Mouse (Mus musculus): ENCODE measurements around the gene Cdc45. TPM values are rescaled to one million over a fixed set of nuclear protein-coding genes. Genes with fewer than 3 reads are reported as not detected.

Gene Cdc45
- polyA plus RNA-seq, 1 experiment from 2014 or later = 54.0 TPM

DNA sequence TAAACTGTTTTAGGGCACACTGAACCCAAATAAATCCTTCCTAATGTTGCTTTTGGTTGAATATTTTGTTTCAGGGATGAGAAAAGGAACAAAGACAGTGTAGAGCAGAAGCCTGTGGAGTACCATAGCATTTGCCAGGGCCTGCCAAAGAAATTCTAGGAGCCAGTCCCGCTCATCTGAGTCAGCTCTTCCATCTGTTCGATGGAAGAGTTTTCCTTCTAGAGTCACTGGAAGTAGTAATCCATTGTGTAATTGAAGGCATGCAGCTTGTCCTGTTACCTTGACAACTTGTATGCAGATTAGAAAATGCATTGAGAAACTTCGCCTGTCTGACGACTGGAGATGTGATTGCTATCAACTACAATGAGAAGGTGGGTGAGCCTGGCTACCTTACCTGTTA lies 11.1 kb upstream of the Cdc45 start:
- Histone ChIP-seq H3K27me3 (no peaks in the 10 kb centered on the region), H3K9me3 (replicated peaks) (no peaks in the 10 kb centered on the region), H3K36me3 (peaks cover 99% of the 10 kb centered on the region), H3K9ac (no peak overlapping the region), H3K27ac (no peak overlapping the region), H3K4me3 (replicated peaks) (no peak overlapping the region), H3K4me2 (no peak overlapping the region), H3K4me1 (no peaks in the 10 kb centered on the region)
- ATAC-seq (replicated peaks; ENCODE audit: low FRiP score) = no peak
- WGBS = 90% methylated on average over 4 of the region's 4 CpGs

DNA sequence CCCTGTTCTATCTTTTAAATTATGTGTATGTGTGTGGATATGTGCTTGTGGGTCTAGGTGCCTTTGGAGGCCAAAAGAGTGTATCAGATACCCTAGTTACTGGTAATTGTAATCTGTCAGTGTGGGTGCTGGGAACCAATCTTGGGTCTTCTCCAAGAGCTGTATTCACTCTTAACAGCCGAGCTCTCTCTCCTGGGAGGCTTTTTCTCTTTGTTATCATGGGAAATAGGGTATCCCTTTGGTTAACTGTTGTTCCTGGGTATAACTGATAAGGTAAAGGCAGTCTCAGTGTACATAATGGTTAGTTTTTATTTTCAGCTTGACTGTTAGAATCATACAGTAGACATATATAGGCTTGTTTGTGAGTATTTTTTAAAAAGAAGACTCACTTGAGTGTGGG lies 10.6 kb upstream of the Cdc45 start:
- 83% methylated on average over 1 of the region's 1 CpGs for WGBS

DNA sequence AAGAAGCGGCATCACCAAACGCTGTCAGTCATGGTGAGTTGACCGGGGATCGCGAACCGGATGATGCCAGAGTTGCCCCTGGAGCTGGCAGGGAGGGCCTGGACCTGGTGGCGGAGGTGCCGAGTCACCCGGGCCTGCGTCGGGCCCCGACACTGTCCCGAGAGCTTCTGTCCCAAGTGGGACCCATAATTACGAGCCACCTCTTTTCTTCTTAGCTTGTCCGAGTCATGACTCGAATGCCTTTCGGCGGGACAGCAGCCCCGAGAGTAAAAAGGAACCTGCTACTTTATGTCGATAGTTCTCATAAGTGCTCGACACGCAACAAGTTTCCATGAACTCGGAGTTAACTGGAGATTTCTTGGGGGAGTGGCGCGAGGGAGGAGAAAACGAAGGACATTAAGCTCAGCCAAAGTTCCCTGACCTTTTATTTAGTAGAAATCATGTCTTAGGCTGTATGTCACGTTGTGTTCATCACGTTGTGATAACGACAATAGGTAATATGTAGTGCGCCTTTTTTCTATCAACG lies 661 bp upstream of the Cdc45 start:
- H3K9me3 ChIP-seq (replicated peaks) = no peaks in the 10 kb centered on the region
- WGBS = 1% methylated on average over 31 of the region's 31 CpGs
- H3K4me1 ChIP-seq = peaks cover 24% of the 10 kb centered on the region
- ATAC-seq (replicated peaks; ENCODE audit: low FRiP score) = peak; percentile 52
- H3K4me2 ChIP-seq = peak overlapping the region; percentile 81
- H3K27ac ChIP-seq = peak overlapping the region; percentile 85
- peaks cover 53% of the 10 kb centered on the region for H3K36me3 ChIP-seq
- H3K4me3 ChIP-seq (replicated peaks) = peak overlapping the region; percentile 84
- H3K9ac ChIP-seq = peak overlapping the region; percentile 91
- no peaks in the 10 kb centered on the region for H3K27me3 ChIP-seq

More for the DNA sequence above, 10.6 kb upstream of the Cdc45 start:
- H3K36me3 ChIP-seq = peaks cover 99% of the 10 kb centered on the region
- ATAC-seq (replicated peaks; ENCODE audit: low FRiP score) = no peak
- no peak overlapping the region for H3K4me3 ChIP-seq (replicated peaks)
- H3K27me3 ChIP-seq = no peaks in the 10 kb centered on the region
- H3K27ac ChIP-seq = no peak overlapping the region
- H3K9me3 ChIP-seq (replicated peaks) = no peaks in the 10 kb centered on the region
- no peak overlapping the region for H3K9ac ChIP-seq
- no peak overlapping the region for H3K4me2 ChIP-seq
- H3K4me1 ChIP-seq = no peaks in the 10 kb centered on the region

DNA sequence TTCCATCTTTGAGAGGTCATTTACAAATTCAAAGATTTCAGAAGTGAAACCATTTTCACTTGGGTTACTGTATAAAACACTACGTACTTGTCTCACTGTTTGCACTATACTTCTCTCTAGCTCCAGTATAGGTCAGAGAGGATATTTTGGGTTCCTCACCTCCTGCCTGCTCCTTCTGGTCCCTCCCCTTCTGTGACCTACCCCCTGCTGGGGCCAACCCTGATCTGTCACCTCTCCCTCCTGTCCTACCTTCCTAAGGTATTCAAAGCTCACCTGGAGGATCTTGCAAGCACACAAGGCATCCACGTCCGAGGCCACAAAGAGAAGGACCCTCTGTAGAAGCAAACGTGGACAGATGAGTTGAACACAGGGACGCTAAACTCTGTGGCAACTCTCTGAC lies 755 bp downstream of the Cdc45 start:
- H3K27ac ChIP-seq = peak overlapping the region; percentile 85; the same call in 1 of the 2 replicates
- peaks cover 24% of the 10 kb centered on the region for H3K4me1 ChIP-seq
- peak overlapping the region; percentile 84 for H3K4me3 ChIP-seq (replicated peaks)
- peak overlapping the region; percentile 59 for H3K9ac ChIP-seq
- H3K4me2 ChIP-seq = peak overlapping the region; percentile 81
- WGBS = 7% methylated on average over 5 of the region's 5 CpGs
- ATAC-seq (replicated peaks; ENCODE audit: low FRiP score) = peak; percentile 9
- no peaks in the 10 kb centered on the region for H3K27me3 ChIP-seq
- peaks cover 52% of the 10 kb centered on the region for H3K36me3 ChIP-seq
- H3K9me3 ChIP-seq (replicated peaks) = no peaks in the 10 kb centered on the region

DNA sequence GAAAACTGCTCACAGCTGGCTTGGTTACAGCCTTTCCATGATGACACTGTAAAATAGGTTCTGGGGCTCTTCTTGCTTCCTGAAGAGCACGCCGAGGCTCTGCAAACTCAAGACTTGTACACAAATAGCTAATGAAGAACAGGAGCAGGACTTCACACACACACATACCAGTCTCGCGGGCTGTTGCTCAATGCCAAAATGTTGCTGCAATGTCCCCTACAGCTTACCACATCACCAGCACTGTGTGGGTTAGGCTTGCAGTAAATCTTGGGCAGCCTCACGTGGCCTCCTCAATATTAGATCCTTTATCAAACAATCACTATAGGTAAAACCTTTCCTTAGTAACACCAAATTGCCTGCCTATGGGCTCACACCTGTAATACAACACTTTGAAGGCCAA lies 2.8 kb downstream of the Cdc45 start:
- ATAC-seq (replicated peaks; ENCODE audit: low FRiP score) = no peak
- Histone ChIP-seq H3K4me1 (peaks cover 23% of the 10 kb centered on the region), H3K9me3 (replicated peaks) (no peaks in the 10 kb centered on the region), H3K9ac (no peak overlapping the region), H3K27me3 (no peaks in the 10 kb centered on the region), H3K4me3 (replicated peaks) (no peak overlapping the region), H3K36me3 (peaks cover 48% of the 10 kb centered on the region), H3K27ac (no peak overlapping the region), H3K4me2 (no peak overlapping the region)
- 92% methylated on average over 5 of the region's 5 CpGs for WGBS

DNA sequence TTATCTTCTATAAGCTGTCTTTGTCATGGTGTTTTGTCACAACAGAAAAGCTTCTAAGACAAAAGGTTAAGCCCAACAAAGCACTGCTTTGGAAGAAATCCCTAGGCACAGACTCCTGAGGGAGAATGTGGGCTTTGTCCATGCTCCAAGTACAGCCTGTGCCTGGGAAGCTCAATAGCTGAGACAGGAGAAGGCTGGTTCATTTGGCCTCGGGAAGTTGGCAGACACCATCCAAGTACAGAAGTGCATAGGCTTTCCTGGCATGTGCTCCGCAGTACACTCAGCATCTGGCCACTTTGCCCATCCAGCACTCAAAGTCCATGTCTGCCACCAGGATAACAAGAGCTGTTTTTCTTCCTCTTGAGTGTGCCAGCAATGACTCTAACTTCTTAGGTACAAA lies 6.0 kb downstream of the Cdc45 start:
- H3K27me3 ChIP-seq = no peaks in the 10 kb centered on the region
- H3K27ac ChIP-seq = no peak overlapping the region
- H3K4me2 ChIP-seq = no peak overlapping the region
- WGBS = 97% methylated on average over 2 of the region's 2 CpGs
- peaks cover 5% of the 10 kb centered on the region for H3K4me1 ChIP-seq
- H3K4me3 ChIP-seq (replicated peaks) = no peak overlapping the region
- H3K9ac ChIP-seq = no peak overlapping the region
- ATAC-seq (replicated peaks; ENCODE audit: low FRiP score) = no peak
- peaks cover 71% of the 10 kb centered on the region for H3K36me3 ChIP-seq
- H3K9me3 ChIP-seq (replicated peaks) = no peaks in the 10 kb centered on the region

DNA sequence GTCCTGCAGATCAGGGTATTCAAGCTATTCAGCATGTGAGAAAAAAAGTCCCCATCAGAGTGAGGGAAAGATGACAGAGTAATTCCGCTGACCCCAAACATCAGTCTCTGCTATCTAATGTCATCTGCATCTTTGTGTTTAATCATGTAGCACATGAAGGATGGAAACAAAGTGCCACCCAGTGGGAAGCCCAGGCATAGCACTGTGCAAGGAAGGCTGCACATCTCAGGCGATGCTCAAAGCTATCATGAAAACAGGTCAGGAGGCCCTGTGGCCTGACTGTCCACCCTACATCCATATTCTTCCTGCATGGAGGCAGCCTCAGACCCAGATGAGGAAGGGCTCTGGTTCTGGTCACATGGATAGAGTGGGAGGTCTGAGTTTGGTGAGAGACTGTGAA lies 12.9 kb downstream of the Cdc45 start:
- Histone ChIP-seq H3K36me3 (peaks cover 90% of the 10 kb centered on the region), H3K27ac (no peak overlapping the region), H3K4me1 (no peaks in the 10 kb centered on the region), H3K9me3 (replicated peaks) (no peaks in the 10 kb centered on the region), H3K4me3 (replicated peaks) (no peak overlapping the region), H3K9ac (no peak overlapping the region), H3K27me3 (no peaks in the 10 kb centered on the region), H3K4me2 (no peak overlapping the region)
- 63% methylated on average over 2 of the region's 2 CpGs for WGBS
- peak; percentile 62; the same call in 1 of the 2 replicates for ATAC-seq (replicated peaks; ENCODE audit: low FRiP score)

DNA sequence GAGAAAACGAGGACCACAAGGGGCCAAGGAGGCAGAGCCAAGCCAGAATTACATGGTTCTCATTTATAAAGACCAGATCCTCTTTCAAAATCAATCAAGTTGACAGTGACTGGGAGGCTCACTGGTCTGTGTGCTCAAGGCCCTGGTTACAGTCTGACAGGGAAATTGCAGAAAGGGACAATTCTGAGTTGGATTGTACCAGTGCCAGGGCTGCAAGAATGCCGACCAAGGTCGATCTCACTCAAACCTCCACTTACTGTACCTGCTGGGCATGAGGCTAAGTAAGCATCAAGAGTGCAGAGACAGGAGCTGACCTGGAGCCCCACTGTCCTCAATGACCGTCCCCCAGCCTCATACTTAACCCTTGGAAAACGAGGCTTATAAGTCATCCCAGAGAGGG lies 13.6 kb downstream of the Cdc45 start:
- Histone ChIP-seq H3K4me3 (replicated peaks) (no peak overlapping the region), H3K4me2 (no peak overlapping the region), H3K36me3 (peaks cover 93% of the 10 kb centered on the region), H3K9me3 (replicated peaks) (no peaks in the 10 kb centered on the region), H3K27me3 (no peaks in the 10 kb centered on the region), H3K27ac (no peak overlapping the region), H3K9ac (no peak overlapping the region), H3K4me1 (no peaks in the 10 kb centered on the region)
- 87% methylated on average over 5 of the region's 5 CpGs for WGBS
- no peak for ATAC-seq (replicated peaks; ENCODE audit: low FRiP score)

DNA sequence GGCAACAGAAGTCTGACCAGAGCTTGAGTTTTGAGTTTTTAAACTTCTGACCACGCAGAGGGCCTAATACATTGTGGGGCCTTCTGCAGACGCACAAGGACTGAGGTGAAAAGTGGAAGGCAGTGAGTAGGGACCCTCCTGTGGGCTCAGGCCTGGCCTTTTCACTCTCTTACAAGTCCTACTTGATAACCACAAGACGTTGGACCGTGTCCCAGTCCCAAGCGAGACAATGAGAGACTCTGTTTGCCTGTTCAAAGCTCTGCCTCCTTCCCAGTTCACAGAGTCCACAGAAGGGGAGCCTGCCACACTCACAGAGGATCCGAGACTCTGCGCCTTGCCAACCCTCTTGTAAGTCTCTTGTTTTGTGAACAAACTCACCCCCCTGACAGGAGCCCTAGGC lies 15.1 kb downstream of the Cdc45 start:
- Histone ChIP-seq H3K27me3 (no peaks in the 10 kb centered on the region), H3K9me3 (replicated peaks) (no peaks in the 10 kb centered on the region), H3K27ac (no peak overlapping the region), H3K4me3 (replicated peaks) (no peak overlapping the region), H3K4me2 (no peak overlapping the region), H3K36me3 (peaks cover 93% of the 10 kb centered on the region), H3K9ac (no peak overlapping the region), H3K4me1 (no peaks in the 10 kb centered on the region)
- no peak for ATAC-seq (replicated peaks; ENCODE audit: low FRiP score)
- 91% methylated on average over 7 of the region's 7 CpGs for WGBS

DNA sequence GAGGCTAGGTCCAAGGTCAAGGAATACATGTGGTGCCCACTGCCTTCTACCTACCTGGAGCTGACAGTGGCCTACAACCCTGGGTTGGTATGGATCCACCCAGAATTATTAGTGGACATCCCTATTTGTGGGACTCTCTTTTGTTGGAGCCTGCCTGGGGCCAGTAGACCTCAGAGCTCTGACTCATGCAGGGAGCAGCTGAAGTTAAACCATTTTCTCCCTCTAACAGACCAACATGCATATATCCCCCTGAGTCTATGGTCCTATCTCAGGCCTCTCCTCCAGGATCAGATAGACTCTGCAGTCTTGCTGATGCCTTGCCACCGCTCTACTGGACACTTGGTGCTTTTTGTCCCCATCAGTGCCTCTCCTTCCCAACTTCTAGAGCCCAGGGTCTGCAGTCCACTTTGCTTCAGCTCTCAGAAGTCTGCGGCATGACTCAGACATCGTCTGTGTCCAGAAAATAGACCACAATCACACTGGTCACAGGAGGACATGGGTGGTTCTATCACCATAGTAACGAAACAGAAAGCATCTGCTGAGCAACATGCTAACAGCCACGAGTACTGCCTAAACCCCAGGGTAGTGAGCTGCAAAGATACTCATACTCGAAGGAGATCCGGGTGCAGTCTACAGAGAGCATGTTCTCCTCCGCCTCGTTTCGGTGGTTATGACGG lies 16.4 kb downstream of the Cdc45 start:
- Histone ChIP-seq H3K9ac (no peak overlapping the region), H3K4me2 (no peak overlapping the region), H3K27ac (no peak overlapping the region), H3K4me1 (no peaks in the 10 kb centered on the region), H3K27me3 (no peaks in the 10 kb centered on the region), H3K9me3 (replicated peaks) (no peaks in the 10 kb centered on the region), H3K36me3 (peaks cover 93% of the 10 kb centered on the region), H3K4me3 (replicated peaks) (no peak overlapping the region)
- WGBS = 95% methylated on average over 11 of the region's 11 CpGs
- ATAC-seq (replicated peaks; ENCODE audit: low FRiP score) = no peak

DNA sequence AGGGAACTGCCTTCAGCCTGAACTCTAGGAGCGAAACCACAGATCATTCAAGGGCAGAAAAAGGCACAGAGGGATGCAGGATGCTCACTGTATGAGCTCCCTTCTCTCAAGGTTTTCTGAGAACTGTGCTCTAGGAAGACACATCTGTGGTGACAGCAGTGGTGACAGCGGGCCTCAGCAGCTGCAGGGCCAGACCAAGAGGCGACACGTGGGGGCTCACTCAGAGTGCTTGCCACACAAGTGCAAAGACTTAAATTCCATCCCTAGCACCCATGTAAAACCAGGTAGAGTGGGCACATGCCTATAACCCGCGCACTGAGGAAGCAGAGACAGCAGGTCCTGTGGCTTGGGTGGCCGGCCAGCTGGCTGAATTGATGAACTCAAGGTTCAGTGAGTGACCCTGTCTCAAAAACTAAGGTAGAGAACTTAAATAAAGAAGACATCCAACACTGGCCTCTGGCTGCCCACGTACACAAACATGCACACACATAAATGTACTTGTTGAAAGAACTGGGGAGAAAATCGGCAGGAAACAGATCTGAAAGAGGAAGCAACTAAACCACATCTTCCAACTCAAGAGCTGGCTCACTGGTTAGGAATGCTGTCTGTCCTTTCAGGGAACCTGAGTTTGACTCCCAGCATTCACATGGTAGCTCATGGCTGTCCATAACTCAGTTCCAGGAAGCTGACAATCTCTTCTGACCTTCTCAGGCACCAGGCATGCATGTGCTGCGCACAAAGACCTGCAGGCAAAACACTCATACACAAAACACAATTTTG lies 23.0 kb downstream of the Cdc45 start:
- H3K4me1 ChIP-seq = no peaks in the 10 kb centered on the region
- no peak for ATAC-seq (replicated peaks; ENCODE audit: low FRiP score)
- H3K9ac ChIP-seq = no peak overlapping the region
- H3K27ac ChIP-seq = no peak overlapping the region; the same call in 1 of the 2 replicates
- H3K4me2 ChIP-seq = no peak overlapping the region
- peaks cover 88% of the 10 kb centered on the region for H3K36me3 ChIP-seq
- H3K27me3 ChIP-seq = no peaks in the 10 kb centered on the region
- no peak overlapping the region for H3K4me3 ChIP-seq (replicated peaks)
- WGBS = 76% methylated on average over 10 of the region's 10 CpGs
- no peaks in the 10 kb centered on the region for H3K9me3 ChIP-seq (replicated peaks)

DNA sequence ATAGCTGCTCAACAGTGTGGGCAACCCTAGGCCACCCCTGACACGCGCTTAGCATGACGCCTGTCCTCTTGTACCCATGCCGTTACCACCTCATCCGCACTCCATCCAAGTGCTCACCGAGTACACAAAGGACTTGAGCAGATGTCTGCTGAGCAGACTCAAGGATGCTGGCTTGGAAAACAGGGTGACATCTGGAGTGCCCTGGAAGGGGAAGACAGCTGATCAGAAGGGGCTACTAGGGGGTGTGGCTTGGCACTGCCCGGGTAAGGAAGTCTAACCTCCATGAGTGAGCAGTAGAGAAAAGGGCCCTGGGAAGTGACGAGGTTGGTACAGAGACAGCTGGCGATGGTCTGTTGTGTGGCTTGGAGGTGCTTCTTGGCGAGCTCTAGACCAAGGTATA lies 25.1 kb downstream of the Cdc45 start:
- peaks cover 89% of the 10 kb centered on the region for H3K36me3 ChIP-seq

More for the DNA sequence above, 25.1 kb downstream of the Cdc45 start:
- Histone ChIP-seq H3K4me3 (replicated peaks) (no peak overlapping the region), H3K27me3 (no peaks in the 10 kb centered on the region), H3K4me1 (peaks cover 6% of the 10 kb centered on the region; the same call in 1 of the 2 replicates), H3K9ac (no peak overlapping the region), H3K27ac (no peak overlapping the region), H3K4me2 (no peak overlapping the region), H3K9me3 (replicated peaks) (no peaks in the 10 kb centered on the region)
- ATAC-seq (replicated peaks; ENCODE audit: low FRiP score) = no peak
- WGBS = 95% methylated on average over 10 of the region's 10 CpGs
